Mouse (Mus musculus) limb, embryonic 14.5 days (tissue): ENCODE data around the gene Igf1r. TPM values are rescaled to one million over a fixed set of nuclear protein-coding genes. Genes with fewer than 3 reads are reported as not detected.

Source experiments
- ATAC-seq: fragments of 200-750 bp; cut with Nextera tagmentation; 2 replicates; pipeline ENCODE4 v1.8.0; 2017; ENCODE audit warnings: low read depth, moderate number of reproducible peaks, moderate TSS enrichment; ENCODE audit not compliant: low FRiP score
- DNase-seq: peaks from one replicate; pipeline ENCODE4 v3.0.0-alpha.2; 2015; ENCODE audit warnings: low spot score
- H3K27ac ChIP-seq: fragments of 300-500 bp; sonication (generic); replicated peaks from 2 replicates; pipeline ENCODE4 v1.5.1; 2014; ENCODE audit warnings: low read depth, mild to moderate bottlenecking, low read length, moderate library complexity, mixed read lengths
- H3K27me3 ChIP-seq: fragments of 300-500 bp; sonication (generic); 2 replicates; pipeline ENCODE4 v1.6.1; 2014; ENCODE audit warnings: low read length, mixed read lengths; ENCODE audit not compliant: control insufficient read depth, insufficient read depth
- H3K36me3 ChIP-seq: fragments of 300-500 bp; sonication (generic); 2 replicates; pipeline ENCODE4 v1.6.1; 2014; ENCODE audit warnings: mild to moderate bottlenecking, low read length, moderate library complexity, mixed read lengths; ENCODE audit not compliant: control insufficient read depth, insufficient read depth
- H3K4me1 ChIP-seq: fragments of 300-500 bp; sonication (generic); 2 replicates; pipeline ENCODE4 v1.6.1; 2014; ENCODE audit warnings: antibody characterized with exemption, low read length, mixed read lengths; ENCODE audit not compliant: control insufficient read depth, insufficient read depth
- H3K4me2 ChIP-seq: fragments of 300-500 bp; sonication (generic); replicated peaks from 2 replicates; pipeline ENCODE4 v1.6.1; 2014; ENCODE audit warnings: low read depth, mild to moderate bottlenecking, low read length, moderate library complexity; ENCODE audit not compliant: severe bottlenecking
- H3K4me3 ChIP-seq: fragments of 300-500 bp; sonication (generic); replicated peaks from 2 replicates; pipeline ENCODE4 v1.5.1; 2014; ENCODE audit warnings: low read length
- H3K9ac ChIP-seq: fragments of 300-500 bp; sonication (generic); 2 replicates; pipeline ENCODE4 v1.6.1; 2014; ENCODE audit warnings: mild to moderate bottlenecking, low read depth, low read length, moderate library complexity; ENCODE audit not compliant: severe bottlenecking
- H3K9me3 ChIP-seq: fragments of 300-500 bp; sonication (generic); 2 replicates; pipeline ENCODE4 v1.6.1; 2016; ENCODE audit warnings: low read length; ENCODE audit not compliant: control insufficient read depth
- POLR2A ChIP-seq: fragments of 200-500 bp; IDR thresholded peaks from 2 replicates; pipeline ENCODE4 v1.8.0; 2012; ENCODE audit warnings: inconsistent platforms, mild to moderate bottlenecking, moderate library complexity, borderline replicate concordance; ENCODE audit not compliant: insufficient read depth, insufficient read length; ENCODE audit errors: extremely low read depth
- WGBS: fragments of 180-500 bp; shearing (Covaris S2); extraction: QIAGEN DNeasy Blood & Tissue Kit; methylation state at CpG from one replicate; pipeline ENCODE4 v1.1.7; 2014; 5-methylcytosine and 5-hydroxymethylcytosine counted together
- polyA plus RNA-seq, 2 experiments: library from polyadenylated mRNA; depleted of rRNA in 1 of 2; stranded (reverse) in 1 of 2; unstranded in 1 of 2; fragments of >200 nt; fragmentation: Nextera tagmentation in 1 of 2; extraction: Ambion mirVana in 1 of 2; gene quantifications; 2 replicates each; pipeline versions ENCODE4 v1.2.1 to v1.2.3; 2012 to 2014

The Igf1r gene
- polyA plus RNA-seq, 2 experiments, result 22.5 to 34.6 TPM

GRCm38 (mm10) chr7:68112582-68112981, 160.0 kb downstream of the Igf1r start:
- 79% methylated on average over 8 of the region's 8 CpGs for WGBS
- TF ChIP-seq POLR2A, result no peak
- H3K4me2 ChIP-seq, result no peak overlapping the region
- no peaks in the 10 kb centered on the region for H3K9me3 ChIP-seq
- ATAC-seq (no peak), DNase-seq (no peak)
- peaks cover 16% of the 10 kb centered on the region for H3K4me1 ChIP-seq
- H3K4me3 ChIP-seq, result no peak overlapping the region
- no peaks in the 10 kb centered on the region for H3K27me3 ChIP-seq
- peaks cover 4% of the 10 kb centered on the region; the same call in 1 of the 2 replicates for H3K36me3 ChIP-seq
- H3K27ac ChIP-seq, result no peak overlapping the region
- H3K9ac ChIP-seq, result no peak overlapping the region

- H3K4me3 ChIP-seq, result no peak overlapping the region
- no peak for DNase-seq
- H3K27me3 ChIP-seq, result no peaks in the 10 kb centered on the region
- no peak overlapping the region for H3K27ac ChIP-seq
- peaks cover 4% of the 10 kb centered on the region; the same call in 1 of the 2 replicates for H3K36me3 ChIP-seq
- TF ChIP-seq POLR2A, result no peak
- no peaks in the 10 kb centered on the region for H3K9me3 ChIP-seq
- 31% methylated on average over 5 of the region's 5 CpGs for WGBS
- no peak overlapping the region for H3K9ac ChIP-seq
- no peak overlapping the region for H3K4me2 ChIP-seq
- peaks cover 19% of the 10 kb centered on the region for H3K4me1 ChIP-seq
- ATAC-seq, result no peak
Measured at GRCm38 (mm10) chr7:68114364-68114763, 161.7 kb downstream of the Igf1r start.

- TF ChIP-seq POLR2A, result no peak
- H3K9me3 ChIP-seq, result no peaks in the 10 kb centered on the region
- H3K4me2 ChIP-seq, result no peak overlapping the region
- no peak overlapping the region for H3K27ac ChIP-seq
- no peak overlapping the region for H3K4me3 ChIP-seq
- 48% methylated on average over 21 of the region's 21 CpGs for WGBS
- peaks cover 19% of the 10 kb centered on the region for H3K4me1 ChIP-seq
- no peaks in the 10 kb centered on the region for H3K27me3 ChIP-seq
- DNase-seq (no peak), ATAC-seq (no peak)
- peaks cover 4% of the 10 kb centered on the region; the same call in 1 of the 2 replicates for H3K36me3 ChIP-seq
- H3K9ac ChIP-seq, result no peak overlapping the region; the same call in 1 of the 2 replicates
Measured at GRCm38 (mm10) chr7:68114983-68115715, 162.5 kb downstream of the Igf1r start.

GRCm38 (mm10) chr7:68117567-68117966, 164.9 kb downstream of the Igf1r start:
- Histone ChIP-seq H3K27me3 (no peaks in the 10 kb centered on the region), H3K4me1 (peaks cover 19% of the 10 kb centered on the region), H3K36me3 (peaks cover 7% of the 10 kb centered on the region; the same call in 1 of the 2 replicates), H3K9ac (no peak overlapping the region), H3K9me3 (no peaks in the 10 kb centered on the region), H3K4me2 (no peak overlapping the region), H3K4me3 (no peak overlapping the region), H3K27ac (peak overlapping the region; percentile 35; the same call in 1 of the 2 replicates)
- TF ChIP-seq POLR2A, result no peak
- DNase-seq (no peak), ATAC-seq (no peak)
- 66% methylated on average over 5 of the region's 5 CpGs for WGBS

GRCm38 (mm10) chr7:68117981-68118380, 165.4 kb downstream of the Igf1r start:
- Histone ChIP-seq H3K4me1 (peaks cover 19% of the 10 kb centered on the region), H3K9me3 (no peaks in the 10 kb centered on the region), H3K9ac (no peak overlapping the region), H3K4me2 (no peak overlapping the region), H3K27me3 (no peaks in the 10 kb centered on the region), H3K36me3 (peaks cover 7% of the 10 kb centered on the region; the same call in 1 of the 2 replicates), H3K27ac (peak overlapping the region; percentile 35; the same call in 1 of the 2 replicates), H3K4me3 (no peak overlapping the region)
- no peak for TF ChIP-seq POLR2A
- no peak for ATAC-seq
- 38% methylated on average over 2 of the region's 2 CpGs for WGBS
- DNase-seq, result no peak

GRCm38 (mm10) chr7:68119605-68120004, 167.0 kb downstream of the Igf1r start:
- ATAC-seq (no peak), DNase-seq (no peak)
- Histone ChIP-seq H3K4me3 (no peak overlapping the region), H3K27me3 (no peaks in the 10 kb centered on the region), H3K9ac (no peak overlapping the region), H3K36me3 (peaks cover 7% of the 10 kb centered on the region; the same call in 1 of the 2 replicates), H3K9me3 (no peaks in the 10 kb centered on the region), H3K4me2 (no peak overlapping the region), H3K4me1 (peaks cover 12% of the 10 kb centered on the region), H3K27ac (no peak overlapping the region)
- no peak for TF ChIP-seq POLR2A
- 62% methylated on average over 5 of the region's 5 CpGs for WGBS
